Comparison of ENCODE assay signal across 16 mouse cellular contexts in genomic region chr4:128400016-128400415, GRCm38 (mm10).
"Had no signal": no experiment of that assay in that cellular context is flagged by ENCODE, and none has a peak within 500 bp of the region (broad histone marks: within the 10 kb centered on the region; RNA-seq: fewer than 3 reads in every experiment).

No protein-coding gene starts in this region.

- H3K27ac ChIP-seq: liver, embryonic 14.5 days; midbrain, embryonic 10.5 days; midbrain, embryonic 12.5 days had no signal

- ATAC-seq: midbrain, embryonic 16.5 days had no signal

- H3K9me3 ChIP-seq: midbrain, embryonic 10.5 days; midbrain, embryonic 12.5 days had no signal

- H3K4me3 ChIP-seq: midbrain, embryonic 10.5 days; midbrain, embryonic 12.5 days; myocyte had no signal

- DNase-seq: lung, adult 18-20 months; lung, embryonic 14.5 days; lung, postnatal 10 days; lung, postnatal 4 days; midbrain, embryonic 14.5 days; retina, postnatal 1 day; right cerebral cortex, postnatal 14 days; spleen, adult 18-20 months; thymus, adult 2 months; thymus, postnatal 25 days; thymus, postnatal 4 days had no signal

- H3K4me2 ChIP-seq: lung, embryonic 14.5 days; midbrain, embryonic 12.5 days had no signal

- H3K9ac ChIP-seq: liver, embryonic 14.5 days; lung, embryonic 14.5 days; midbrain, embryonic 12.5 days had no signal

- H3K27me3 ChIP-seq: midbrain, embryonic 12.5 days had no signal

- H3K36me3 ChIP-seq: midbrain, embryonic 10.5 days; midbrain, embryonic 12.5 days had no signal
